Mouse (Mus musculus): Measurements from ENCODE around the gene Commd9. TPM values are rescaled to one million over a fixed set of nuclear protein-coding genes. Genes with fewer than 3 reads are reported as not detected.

Gene Commd9
- polyA plus RNA-seq, 2 experiments = 72.7 to 114 TPM

- Histone ChIP-seq H3K9me3 (ENCODE audit: control insufficient read depth, low read length) (no peaks in the 10 kb centered on the region), H3K4me3 (replicated peaks; ENCODE audit: low read length) (0 out of 2 replicates have a peak overlapping the region, but pooled peaks have one; percentile 3), H3K36me3 (ENCODE audit: control insufficient read depth, insufficient read depth, low read length) (no peaks in the 10 kb centered on the region), H3K27me3 (ENCODE audit: control insufficient read depth, insufficient read depth, low read length) (no peaks in the 10 kb centered on the region), H3K9ac (ENCODE audit: low read depth, low read length, severe bottlenecking) (0 out of 2 replicates have a peak overlapping the region, but pooled peaks have one; percentile 7), H3K27ac (replicated peaks; ENCODE audit: low read depth, low read length) (no peak overlapping the region), H3K4me1 (ENCODE audit: control insufficient read depth, insufficient read depth, low read length) (peaks cover 25% of the 10 kb centered on the region), H3K4me2 (replicated peaks; ENCODE audit: low read depth, low read length, severe bottlenecking) (peak overlapping the region; percentile 29)
- no peak for TF ChIP-seq POLR2A (IDR thresholded peaks at IDR 0.05; ENCODE audit: borderline replicate concordance, extremely low read depth, insufficient read depth, insufficient read length)
- WGBS = 29% methylated on average over 15 of the region's 15 CpGs
- ATAC-seq (ENCODE audit: low FRiP score, low read depth) = peak; percentile 68
- DNase-seq (ENCODE audit: low spot score) = peak; percentile 55
These were observed 23.6 kb upstream of the Commd9 start for GRCm38 (mm10) chr2:101862219-101863123.

GRCm38 (mm10) chr2:101868683-101869082 is 17.4 kb upstream of the Commd9 start:
- WGBS = 92% methylated on average over 4 of the region's 4 CpGs

GRCm38 (mm10) chr2:101871179-101871578 is 14.9 kb upstream of the Commd9 start:
- TF ChIP-seq POLR2A (IDR thresholded peaks at IDR 0.05; ENCODE audit: borderline replicate concordance, extremely low read depth, insufficient read depth, insufficient read length) = no peak
- Histone ChIP-seq H3K9ac (ENCODE audit: low read depth, low read length, severe bottlenecking) (peak overlapping the region; percentile 26; the same call in 1 of the 2 replicates), H3K4me1 (ENCODE audit: control insufficient read depth, insufficient read depth, low read length) (no peaks in the 10 kb centered on the region), H3K4me2 (replicated peaks; ENCODE audit: low read depth, low read length, severe bottlenecking) (peak overlapping the region; percentile 41), H3K27me3 (ENCODE audit: control insufficient read depth, insufficient read depth, low read length) (no peaks in the 10 kb centered on the region), H3K4me3 (replicated peaks; ENCODE audit: low read length) (no peak overlapping the region), H3K27ac (replicated peaks; ENCODE audit: low read depth, low read length) (no peak overlapping the region), H3K9me3 (ENCODE audit: control insufficient read depth, low read length) (no peaks in the 10 kb centered on the region), H3K36me3 (ENCODE audit: control insufficient read depth, insufficient read depth, low read length) (no peaks in the 10 kb centered on the region)
- DNase-seq (ENCODE audit: low spot score) = peak; percentile 76
- ATAC-seq (ENCODE audit: low FRiP score, low read depth) = peak; percentile 34; the same call in 1 of the 2 replicates
- WGBS = 21% methylated on average over 14 of the region's 14 CpGs

More at GRCm38 (mm10) chr2:101868683-101869082, 17.4 kb upstream of the Commd9 start:
- H3K4me2 ChIP-seq (replicated peaks; ENCODE audit: low read depth, low read length, severe bottlenecking) = no peak overlapping the region
- H3K36me3 ChIP-seq (ENCODE audit: control insufficient read depth, insufficient read depth, low read length) = no peaks in the 10 kb centered on the region
- ATAC-seq (ENCODE audit: low FRiP score, low read depth) (no peak), DNase-seq (ENCODE audit: low spot score) (no peak)
- H3K27me3 ChIP-seq (ENCODE audit: control insufficient read depth, insufficient read depth, low read length) = no peaks in the 10 kb centered on the region
- H3K9ac ChIP-seq (ENCODE audit: low read depth, low read length, severe bottlenecking) = no peak overlapping the region
- TF ChIP-seq POLR2A (IDR thresholded peaks at IDR 0.05; ENCODE audit: borderline replicate concordance, extremely low read depth, insufficient read depth, insufficient read length) = no peak
- no peak overlapping the region for H3K27ac ChIP-seq (replicated peaks; ENCODE audit: low read depth, low read length)
- H3K4me3 ChIP-seq (replicated peaks; ENCODE audit: low read length) = no peak overlapping the region
- H3K9me3 ChIP-seq (ENCODE audit: control insufficient read depth, low read length) = no peaks in the 10 kb centered on the region
- peaks cover under 1% of the 10 kb centered on the region; the same call in 1 of the 2 replicates for H3K4me1 ChIP-seq (ENCODE audit: control insufficient read depth, insufficient read depth, low read length)

DNA sequence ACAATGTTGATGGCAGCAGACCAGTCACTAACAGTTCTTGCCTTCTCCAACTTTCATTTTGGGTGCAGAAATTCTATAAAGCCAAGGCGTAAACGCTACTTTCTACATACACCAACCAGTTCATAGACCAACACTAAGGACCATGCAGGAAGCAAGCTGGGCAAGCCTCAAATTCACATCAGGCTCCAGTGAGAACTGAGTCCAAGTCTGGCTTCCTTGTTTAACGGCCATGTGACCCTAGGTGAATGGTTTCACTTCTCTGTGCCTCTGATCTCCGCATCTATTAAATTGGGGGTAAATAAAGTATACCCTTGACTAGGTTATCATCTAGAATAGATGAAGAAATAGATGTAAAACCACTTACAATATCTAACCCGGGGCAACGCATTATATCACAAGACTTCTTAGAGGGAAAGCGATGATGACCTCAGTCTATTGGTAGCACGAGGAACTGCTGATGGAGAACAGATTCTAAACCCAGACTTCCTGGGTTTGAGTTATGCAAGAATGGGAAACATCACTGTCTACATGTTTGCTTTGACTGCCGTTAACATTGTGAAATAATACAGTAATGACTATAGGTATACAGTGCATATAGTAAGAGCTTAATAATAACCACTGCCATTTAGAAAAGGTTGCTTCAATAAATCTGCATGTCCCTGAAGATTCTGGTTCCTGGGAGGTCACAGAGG is 4.4 kb upstream of the Commd9 start:
- DNase-seq (ENCODE audit: low spot score) (no peak), ATAC-seq (ENCODE audit: low FRiP score, low read depth) (no peak)
- Histone ChIP-seq H3K9ac (ENCODE audit: low read depth, low read length, severe bottlenecking) (no peak overlapping the region), H3K27ac (replicated peaks; ENCODE audit: low read depth, low read length) (no peak overlapping the region), H3K36me3 (ENCODE audit: control insufficient read depth, insufficient read depth, low read length) (no peaks in the 10 kb centered on the region), H3K9me3 (ENCODE audit: control insufficient read depth, low read length) (no peaks in the 10 kb centered on the region), H3K4me3 (replicated peaks; ENCODE audit: low read length) (no peak overlapping the region), H3K4me1 (ENCODE audit: control insufficient read depth, insufficient read depth, low read length) (peaks cover 2% of the 10 kb centered on the region; the same call in 1 of the 2 replicates), H3K27me3 (ENCODE audit: control insufficient read depth, insufficient read depth, low read length) (no peaks in the 10 kb centered on the region), H3K4me2 (replicated peaks; ENCODE audit: low read depth, low read length, severe bottlenecking) (no peak overlapping the region)
- no peak for TF ChIP-seq POLR2A (IDR thresholded peaks at IDR 0.05; ENCODE audit: borderline replicate concordance, extremely low read depth, insufficient read depth, insufficient read length)
- WGBS = 87% methylated on average over 9 of the region's 9 CpGs

GRCm38 (mm10) chr2:101882998-101883397 is 3.0 kb upstream of the Commd9 start, which contains the start of gene Prr5l:
Gene Prr5l, minus strand, starts transcription at chr2:101883027.
- no peaks in the 10 kb centered on the region for H3K9me3 ChIP-seq (ENCODE audit: control insufficient read depth, low read length)
- no peaks in the 10 kb centered on the region for H3K36me3 ChIP-seq (ENCODE audit: control insufficient read depth, insufficient read depth, low read length)
- H3K4me1 ChIP-seq (ENCODE audit: control insufficient read depth, insufficient read depth, low read length) = peaks cover 7% of the 10 kb centered on the region
- WGBS = 62% methylated on average over 3 of the region's 3 CpGs
- DNase-seq (ENCODE audit: low spot score) (no peak), ATAC-seq (ENCODE audit: low FRiP score, low read depth) (no peak)
- no peak within 1 kb of the TSS for H3K9ac ChIP-seq (ENCODE audit: low read depth, low read length, severe bottlenecking)
- no peaks in the 10 kb centered on the region for H3K27me3 ChIP-seq (ENCODE audit: control insufficient read depth, insufficient read depth, low read length)
- H3K4me2 ChIP-seq (replicated peaks; ENCODE audit: low read depth, low read length, severe bottlenecking) = no peak within 1 kb of the TSS
- no peak within 1 kb of the TSS for H3K27ac ChIP-seq (replicated peaks; ENCODE audit: low read depth, low read length)
- H3K4me3 ChIP-seq (replicated peaks; ENCODE audit: low read length) = no peak within 1 kb of the TSS
- no peak for TF ChIP-seq POLR2A (IDR thresholded peaks at IDR 0.05; ENCODE audit: borderline replicate concordance, extremely low read depth, insufficient read depth, insufficient read length)

Measured in limb, embryonic 14.5 days (tissue).